Mouse (Mus musculus) erythroid progenitor cell, adult 5-6 weeks (primary cell): ENCODE data around the gene Zg16. TPM values are rescaled to one million over a fixed set of nuclear protein-coding genes. Genes with fewer than 3 reads are reported as not detected.
A peak's percentile ranks its signal among the peaks of the same experiment; 100 is the strongest.

Experiments
- ATAC-seq: replicated peaks from 2 replicates; pipeline ENCODE4 v1.8.0; 2016; ENCODE audit warnings: moderate number of reproducible peaks, mild to moderate bottlenecking, moderate TSS enrichment, inconsistent platforms; ENCODE audit not compliant: poor library complexity, low FRiP score, severe bottlenecking
- total RNA-seq, 2 experiments: library from RNA; stranded (forward) in 1 of 2; stranded (reverse) in 1 of 2; fragments of 150-400 nt in 1 of 2; fragments of 186-747, 209-891 nt in 1 of 2; gene quantifications; 2 replicates each; pipeline versions ENCODE4 v1.2.3 to v1.2.4; 2015 to 2017; ENCODE audit warnings: low replicate concordance in 2 of 2

The Zg16 gene
- total RNA-seq, 2 experiments from 2014 or later: 1.2 to 9.2 TPM

DNA sequence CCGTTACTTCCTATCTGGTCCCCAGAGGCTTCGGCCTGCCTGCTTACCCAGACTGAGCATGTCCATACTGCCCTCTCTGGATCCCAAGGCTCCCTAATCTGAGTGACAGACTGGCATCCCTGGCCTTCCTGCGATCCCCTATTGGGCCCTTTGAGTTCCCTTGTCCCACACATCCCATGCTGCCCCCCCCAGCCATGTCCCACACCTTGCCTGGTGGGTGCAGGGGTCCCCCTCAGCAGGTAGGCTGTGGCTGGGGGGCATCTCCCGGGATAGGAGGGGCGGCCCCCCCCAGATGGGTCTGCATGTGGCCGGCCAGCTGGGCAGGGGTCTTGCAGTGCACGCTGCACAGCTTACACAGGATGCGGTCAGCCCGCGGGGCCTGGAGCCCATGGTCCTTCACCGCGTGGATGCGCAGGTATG is 63.8 kb downstream of the Zg16 start:
- no peak for ATAC-seq

DNA sequence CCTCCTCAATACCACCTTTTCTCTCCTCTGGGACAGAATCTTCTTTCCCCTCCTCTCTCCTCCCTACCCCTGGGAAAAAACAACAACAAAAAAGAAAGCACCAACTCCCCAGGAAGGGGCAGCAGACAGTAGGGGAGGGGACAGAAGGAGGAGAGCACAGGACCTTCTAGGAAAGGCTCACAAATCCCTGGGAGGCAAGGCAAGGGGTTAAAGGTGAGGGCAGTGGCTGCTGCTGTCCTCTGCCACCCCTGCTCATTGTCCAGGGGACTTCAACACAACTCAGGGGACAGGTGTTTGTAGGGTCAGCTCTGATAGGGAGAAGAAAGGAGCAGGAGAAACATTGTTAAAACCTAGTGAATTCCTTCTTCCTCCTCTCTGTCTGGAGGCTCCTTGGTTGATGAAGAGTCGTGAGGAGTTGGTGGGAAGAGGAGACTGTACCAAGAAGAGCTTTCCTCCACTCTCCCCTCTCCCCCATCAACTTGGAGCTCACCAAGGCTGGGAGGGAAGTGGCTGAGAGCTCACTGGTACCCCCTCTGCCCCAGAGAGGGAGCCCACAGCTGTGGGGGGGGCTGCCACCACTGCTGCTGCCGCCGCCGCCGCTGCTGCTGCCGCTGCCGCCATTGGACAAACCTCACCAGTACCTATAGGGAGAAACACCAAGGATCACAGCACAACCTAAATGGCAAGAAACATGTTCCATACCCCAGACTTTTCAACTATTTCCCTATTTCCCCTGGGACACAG is 64.4 kb downstream of the Zg16 start:
- no peak for ATAC-seq

DNA sequence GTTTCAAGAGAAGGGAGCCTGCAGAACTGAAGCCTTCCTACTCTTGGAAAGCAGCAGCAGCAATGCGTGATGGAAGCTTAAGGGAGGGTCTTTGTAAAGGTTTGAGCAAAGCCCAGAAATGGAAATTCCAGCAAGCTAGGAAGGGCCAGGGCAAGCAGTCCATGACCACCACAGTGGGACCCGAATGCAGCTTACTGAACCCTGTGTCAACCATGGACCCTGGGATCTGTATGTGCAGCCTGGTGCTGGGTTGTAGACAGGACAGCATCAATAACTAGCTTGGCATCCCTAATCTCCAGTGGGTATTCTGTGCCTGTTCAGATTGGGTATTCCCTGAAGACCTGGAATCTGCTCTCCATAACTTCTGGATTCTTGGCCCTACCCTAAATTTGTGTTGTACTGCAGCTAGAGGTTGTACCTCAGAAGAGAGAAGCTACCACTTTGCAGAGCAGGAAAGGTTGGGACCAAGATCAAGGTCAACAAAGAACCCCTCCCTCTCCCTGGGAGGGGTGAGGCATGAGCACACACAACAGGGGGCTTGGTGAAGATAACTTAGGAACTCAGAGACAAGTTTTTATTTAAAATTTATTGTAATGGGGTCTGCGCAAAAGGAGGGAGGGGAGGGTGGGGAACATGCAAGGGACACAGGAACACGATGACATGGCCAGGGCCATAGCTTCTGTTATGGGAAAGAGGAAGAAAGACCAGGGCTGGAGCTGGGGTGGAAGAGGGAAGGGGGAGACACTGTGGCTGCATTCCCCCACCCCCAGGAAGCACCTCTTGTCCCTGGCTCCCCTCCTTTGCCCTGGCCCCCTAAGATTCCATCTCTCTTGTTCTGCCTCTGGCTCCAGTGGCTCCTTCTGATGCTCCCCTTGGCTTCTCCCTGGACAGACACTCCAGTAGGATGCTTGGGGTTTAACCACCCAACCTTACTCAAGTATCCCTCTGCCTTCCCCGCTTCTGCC is 65.3 kb downstream of the Zg16 start:
- ATAC-seq: no peak

DNA sequence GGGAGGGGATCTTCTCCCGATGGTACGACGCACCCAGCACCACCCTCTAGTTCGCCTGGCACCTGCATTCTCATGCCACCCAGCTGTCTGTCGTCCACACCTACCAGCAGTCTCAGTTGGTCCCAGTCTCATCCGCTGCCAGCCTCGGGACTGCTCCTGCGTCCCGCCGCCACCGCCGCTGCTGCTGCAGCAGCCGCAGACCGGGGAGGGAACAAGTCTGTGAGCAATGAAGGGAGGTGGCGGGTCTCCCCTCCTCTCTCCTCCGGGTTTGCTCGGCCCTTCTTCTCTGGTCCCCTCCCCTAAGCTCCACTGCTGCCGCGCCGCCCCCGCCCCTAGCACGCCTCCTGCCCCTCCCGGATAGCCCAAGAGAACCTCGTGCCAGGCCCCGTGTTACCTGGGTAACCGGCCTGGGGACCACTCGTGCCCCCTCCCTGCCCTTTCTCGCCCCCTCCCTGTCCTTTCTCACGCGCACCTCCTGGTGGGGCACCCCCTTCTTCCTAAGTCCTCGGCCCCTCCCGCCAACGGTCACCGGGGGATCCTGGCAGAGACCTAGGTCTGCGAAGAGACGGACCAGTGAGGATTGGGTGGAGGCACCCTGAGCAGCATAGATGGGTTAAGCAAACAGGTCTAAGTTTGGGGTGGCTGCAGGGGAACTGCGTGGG is 66.1 kb downstream of the Zg16 start, which contains the start of the genes Gm42742 and Prrt2:
Gene Gm42742 (minus strand): TSS at position 197 of the 662 bp plus-strand sequence.
Gene Prrt2 (minus strand): TSS at position 311 of the 662 bp plus-strand sequence.
- ATAC-seq: no peak

DNA sequence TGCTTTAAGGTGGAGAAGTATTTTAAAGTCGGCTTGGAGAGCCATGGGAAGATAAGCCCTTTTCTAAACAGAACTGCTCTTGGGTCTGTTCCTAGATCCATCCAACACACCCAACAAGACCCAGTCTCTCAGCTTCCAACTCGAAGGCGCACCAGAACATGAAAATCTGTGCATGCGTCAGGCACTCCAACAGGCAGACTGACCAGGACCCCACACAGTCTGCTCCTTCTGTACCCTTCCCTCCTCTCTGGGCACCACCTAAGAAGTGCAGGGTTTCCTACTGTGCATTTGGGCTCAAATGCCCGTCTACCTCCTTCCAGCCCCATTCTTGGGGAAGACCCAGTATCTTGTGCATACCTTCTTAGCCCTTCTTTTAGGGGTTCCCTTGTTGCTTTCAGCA is 66.6 kb downstream of the Zg16 start:
- ATAC-seq: no peak

DNA sequence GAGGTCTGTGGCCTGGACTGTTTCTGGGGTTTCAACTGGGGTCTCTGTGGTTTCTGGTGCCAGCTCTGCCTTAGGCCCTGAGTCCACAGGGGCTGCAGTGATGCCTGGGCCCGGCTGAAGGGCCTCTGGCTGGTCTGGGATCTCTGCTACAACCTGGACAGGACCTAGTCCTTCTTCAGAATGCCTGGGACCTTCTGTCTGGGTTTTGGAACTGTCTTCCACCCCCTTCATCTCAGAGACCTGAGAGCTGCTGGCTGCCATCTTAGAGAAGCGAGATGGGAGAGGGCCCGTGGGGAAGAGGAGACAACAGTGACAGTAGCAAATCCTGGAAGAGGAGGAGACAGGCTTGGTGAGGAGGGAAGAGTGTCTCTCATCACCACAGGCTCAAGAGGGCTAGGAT is 67.1 kb downstream of the Zg16 start:
- ATAC-seq: no peak

DNA sequence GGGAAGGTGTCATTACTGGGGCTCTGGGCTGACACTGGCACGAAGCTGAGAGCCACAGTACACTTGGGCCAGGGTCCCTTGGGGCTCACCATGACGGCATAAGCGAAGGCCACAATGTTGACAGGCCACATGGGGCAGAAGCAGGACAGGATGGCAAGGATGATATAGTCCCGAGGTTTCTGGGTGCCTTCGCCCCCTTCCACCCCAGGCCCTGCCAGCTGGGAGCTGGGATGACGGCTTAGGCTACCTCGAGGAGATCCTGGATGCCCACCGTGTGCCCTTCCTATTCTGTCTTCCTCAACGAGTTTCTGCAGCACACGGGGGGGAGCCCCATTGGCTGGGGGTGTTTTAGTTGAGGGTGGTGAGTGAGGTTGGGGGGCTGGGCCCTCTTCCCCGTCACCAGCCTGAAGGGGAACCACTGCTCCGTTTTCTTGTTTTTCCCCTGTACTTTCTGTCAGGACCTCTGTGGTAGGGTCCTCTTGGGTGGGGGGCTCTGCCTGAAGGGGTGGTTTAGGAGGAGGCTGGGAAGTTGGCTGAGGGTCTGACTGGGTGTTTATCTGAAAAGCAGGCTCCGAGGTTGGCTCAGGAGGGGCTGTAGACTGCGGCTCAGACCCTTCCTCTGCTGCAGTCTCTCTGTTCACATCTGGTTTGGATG is 67.7 kb downstream of the Zg16 start:
- no peak for ATAC-seq

DNA sequence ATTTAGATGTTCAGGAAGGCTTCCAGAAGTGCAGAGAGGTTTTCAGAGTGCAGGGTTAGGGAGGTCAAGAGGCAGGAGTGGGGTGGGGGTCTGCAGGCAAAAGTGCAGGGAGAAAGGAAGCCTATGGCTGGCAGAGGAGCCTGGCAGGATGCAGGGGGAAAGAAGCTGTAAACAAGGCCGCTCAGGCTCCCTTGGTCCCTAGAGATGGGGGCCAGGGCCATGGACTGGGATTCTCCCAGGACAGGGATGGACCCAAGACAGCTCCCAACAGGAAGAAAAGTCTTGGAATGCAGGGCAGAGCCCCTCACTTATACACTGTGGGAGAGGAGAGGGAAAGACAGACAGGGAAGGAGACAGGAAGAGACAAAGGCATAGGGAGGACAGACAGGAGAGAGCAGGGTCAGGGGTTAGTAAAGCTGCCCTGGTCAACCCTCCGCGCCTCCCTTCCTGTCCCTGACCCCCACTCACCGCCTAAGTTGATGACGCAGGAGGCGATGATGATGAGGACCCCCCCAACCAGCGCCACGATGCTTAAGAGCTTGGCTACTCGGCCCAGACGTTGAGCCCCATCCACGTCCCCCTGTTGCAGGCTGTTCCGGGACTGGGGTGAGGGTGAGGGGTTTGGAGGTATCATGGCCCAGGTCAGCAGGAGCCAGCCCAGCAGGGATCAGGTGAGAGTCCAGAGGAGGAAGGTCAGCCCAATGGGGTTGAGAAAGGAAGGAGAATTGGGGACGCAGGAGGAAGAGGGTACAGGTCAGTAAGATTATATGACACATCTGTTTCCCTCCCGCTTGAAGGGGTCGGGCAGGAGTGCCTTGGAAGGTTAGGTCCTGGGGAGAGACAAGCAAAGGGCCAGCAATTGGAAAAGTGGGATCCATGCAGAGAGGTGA is 68.5 kb downstream of the Zg16 start:
- ATAC-seq: no peak

DNA sequence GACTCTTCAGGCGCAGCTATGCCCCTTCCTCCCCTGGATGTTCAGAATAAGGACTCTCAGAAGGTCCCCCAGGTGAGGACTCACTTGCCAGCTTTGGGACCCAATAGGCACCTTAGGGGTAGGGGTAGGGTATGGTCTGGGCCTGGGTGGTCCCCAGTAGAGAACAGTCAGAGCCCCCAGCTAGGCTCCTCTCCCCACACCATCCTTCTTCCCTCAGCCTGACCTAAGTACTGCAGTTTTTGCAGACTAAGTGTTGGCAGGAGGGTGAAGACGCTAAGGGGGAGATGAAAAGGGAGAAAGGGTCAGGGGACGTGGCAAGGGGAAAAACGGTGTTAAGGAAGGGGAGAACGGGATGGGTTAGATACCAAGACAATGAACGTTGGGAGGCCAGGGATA is 69.2 kb downstream of the Zg16 start:
- ATAC-seq: no peak

DNA sequence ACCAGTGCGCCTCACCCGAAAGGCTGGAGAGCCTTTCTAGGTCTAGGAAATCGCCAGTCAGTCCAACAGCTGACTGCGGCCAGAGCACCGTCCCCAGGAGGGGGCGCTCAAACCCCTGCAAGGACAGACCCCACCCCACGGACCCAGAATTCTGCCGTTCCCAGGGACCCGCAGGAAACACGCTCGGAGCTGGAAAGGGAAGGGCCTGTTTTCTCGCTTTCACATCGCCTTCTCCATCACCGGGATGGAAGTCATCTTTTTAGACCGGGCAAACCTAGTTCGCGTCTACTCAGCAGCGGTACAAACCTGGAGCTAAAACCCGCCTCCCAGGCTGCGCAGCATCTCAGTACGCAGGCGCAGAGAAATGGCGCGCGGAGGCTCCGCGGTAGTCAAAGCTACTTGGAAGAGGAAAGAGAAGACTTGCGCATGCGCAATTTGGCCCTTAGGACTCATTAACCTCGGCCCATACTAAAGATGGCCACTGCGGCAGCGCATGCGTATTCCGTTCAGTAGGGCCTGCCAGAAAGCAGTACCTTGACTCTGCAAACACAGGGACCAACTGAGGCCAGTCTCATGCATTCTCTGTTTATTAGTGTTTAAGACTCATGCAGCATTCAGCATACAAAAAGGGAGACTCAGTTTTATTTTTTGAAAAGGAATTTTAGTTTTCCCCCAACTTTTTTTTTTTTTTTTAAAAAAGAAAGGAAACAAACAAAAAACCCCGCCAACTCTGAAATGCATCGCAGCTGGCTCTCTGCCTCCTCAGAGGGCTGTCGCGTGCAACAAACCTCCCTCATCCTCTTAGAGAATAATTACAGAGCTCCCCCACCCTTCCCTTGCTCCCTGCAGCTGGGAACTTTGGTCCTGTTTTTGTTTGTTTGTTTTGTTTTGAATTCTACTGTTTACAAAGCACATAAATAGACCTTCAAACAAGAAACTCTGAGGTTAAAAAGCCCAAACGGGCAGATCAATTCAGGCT is 69.9 kb downstream of the Zg16 start, which contains the start of gene Pagr1a:
Gene Pagr1a (minus strand): TSS at position 382 of the 979 bp plus-strand sequence.
- ATAC-seq: peak; percentile 75

DNA sequence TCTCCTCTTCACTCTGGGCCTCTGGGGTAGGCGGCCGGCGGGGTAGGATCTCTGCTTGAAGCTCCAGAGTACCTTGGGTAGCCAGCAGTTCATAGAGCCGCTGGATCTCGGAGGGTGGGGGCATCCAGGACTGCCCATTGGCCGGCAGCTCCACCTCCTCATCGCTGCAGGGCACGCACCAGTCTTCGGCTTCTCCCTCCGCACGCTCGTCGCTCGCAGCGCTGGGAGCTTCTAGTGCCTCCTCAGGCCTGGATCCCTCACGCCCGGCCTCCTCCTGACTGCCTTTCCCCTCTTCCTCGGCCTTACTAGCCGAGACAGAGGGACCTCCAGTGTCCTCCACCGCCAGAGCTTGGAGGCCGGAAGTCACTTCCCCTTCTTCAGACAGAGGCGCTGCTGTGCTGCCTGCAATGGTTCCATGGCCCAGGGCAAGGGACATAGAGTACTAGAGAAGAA is 70.6 kb downstream of the Zg16 start:
- peak; percentile 71 for ATAC-seq

DNA sequence TGATC is 70.8 kb downstream of the Zg16 start, which contains the start of gene Pagr1b:
Gene Pagr1b (minus strand): TSS at position 4 of the 5 bp plus-strand sequence.
- ATAC-seq: no peak

DNA sequence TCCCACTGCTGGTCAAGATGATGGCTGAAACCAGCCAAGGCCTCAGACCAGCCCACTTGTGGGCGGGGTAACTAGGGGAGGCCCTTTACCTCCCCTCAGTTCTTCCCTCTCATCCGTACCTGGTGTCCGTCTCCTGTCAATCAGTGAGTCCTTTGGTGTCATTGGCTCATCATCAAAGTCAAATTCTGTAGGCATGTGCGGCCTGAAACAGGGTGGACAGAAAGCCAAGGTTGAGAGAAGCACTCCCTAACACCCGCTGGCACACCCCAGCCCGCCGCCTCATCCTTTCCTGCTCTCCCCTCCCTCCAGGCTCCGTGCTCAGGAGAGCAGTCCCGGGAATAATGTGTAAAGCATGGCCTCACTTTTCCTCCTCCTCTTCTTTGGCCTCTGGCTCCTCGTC is 71.0 kb downstream of the Zg16 start:
- peak; percentile 16 for ATAC-seq

DNA sequence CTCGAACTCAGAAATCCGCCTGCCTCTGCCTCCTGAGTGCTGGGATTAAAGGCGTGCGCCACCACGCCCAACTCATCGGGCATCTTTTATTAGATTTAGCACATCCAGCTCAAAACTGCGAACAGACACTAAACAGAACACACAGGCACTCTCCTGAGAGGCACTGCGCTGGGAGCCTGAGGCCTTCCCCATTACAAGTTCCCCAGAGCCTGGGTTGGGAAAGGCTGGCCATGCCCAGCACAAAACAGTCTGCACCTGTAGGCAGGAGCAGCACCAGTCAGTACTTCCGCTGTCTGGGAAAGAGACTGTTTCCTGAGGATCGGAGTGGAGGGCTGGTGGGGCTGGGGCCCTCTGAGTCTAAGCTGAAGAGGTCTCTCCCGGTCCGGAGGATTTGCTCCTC is 72.1 kb downstream of the Zg16 start:
- ATAC-seq: no peak

DNA sequence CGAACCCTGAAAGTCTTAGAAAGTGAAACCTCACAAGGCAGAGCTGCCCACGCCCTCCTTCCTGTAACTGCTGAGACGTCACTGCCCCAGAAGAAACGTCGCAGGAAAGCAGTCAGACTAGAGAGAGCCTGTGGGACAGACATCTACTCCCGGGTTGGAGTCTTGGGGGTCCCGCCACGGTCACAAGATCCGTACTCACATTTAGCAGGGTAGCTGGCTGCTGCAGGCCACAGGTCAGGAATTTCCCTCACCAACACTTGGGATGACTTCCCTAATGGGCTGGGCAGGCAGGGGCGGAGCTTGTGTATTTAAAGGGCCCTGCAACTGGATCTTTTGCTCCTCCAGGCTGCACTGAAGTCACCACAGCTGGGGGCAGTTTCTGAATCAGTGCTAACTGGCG is 72.8 kb downstream of the Zg16 start, which contains the start of gene Mvp:
Gene Mvp (minus strand): TSS at position 302 of the 400 bp plus-strand sequence.
- ATAC-seq: 0 out of 2 replicates have a peak, but pooled peaks have one; percentile 21

DNA sequence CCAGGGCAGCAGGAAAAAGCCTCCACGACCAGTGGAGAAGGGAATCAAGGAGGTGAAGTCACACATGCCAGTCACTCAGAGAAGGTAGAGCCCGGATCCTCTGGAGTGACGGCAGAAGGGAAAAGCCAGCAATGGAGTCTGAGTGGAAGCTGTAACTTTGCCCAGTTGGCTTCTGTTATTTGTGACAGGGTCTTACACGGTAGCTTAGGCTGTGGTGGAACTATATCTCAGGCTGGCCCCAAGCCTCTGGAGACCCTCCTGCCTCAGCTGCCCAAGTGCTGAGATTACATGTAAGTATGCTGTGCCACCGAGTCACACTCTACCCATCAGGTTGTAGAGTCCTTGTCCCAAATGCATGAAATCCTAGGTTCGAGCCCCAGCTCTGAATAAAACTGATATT is 73.7 kb downstream of the Zg16 start:
- ATAC-seq: no peak

DNA sequence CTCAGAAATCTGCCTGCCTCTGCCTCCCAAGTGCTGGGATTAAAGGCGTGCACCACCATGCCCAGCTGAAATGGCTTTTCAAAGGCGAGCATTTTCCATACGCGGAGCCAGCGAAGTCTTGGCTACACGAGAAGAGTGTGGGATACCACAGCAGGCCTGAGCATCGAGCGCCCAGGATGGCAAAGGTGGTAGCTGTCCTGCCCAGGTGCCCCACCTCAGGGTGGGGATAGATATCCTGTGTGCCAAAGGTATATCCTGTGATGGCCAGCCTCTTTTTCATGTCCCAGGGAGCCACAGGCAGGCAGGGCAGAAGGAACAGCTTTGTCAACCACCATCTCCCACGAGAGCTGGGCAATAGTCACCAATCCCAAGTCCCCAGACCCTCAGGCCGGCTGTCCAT is 74.3 kb downstream of the Zg16 start:
- ATAC-seq: no peak

DNA sequence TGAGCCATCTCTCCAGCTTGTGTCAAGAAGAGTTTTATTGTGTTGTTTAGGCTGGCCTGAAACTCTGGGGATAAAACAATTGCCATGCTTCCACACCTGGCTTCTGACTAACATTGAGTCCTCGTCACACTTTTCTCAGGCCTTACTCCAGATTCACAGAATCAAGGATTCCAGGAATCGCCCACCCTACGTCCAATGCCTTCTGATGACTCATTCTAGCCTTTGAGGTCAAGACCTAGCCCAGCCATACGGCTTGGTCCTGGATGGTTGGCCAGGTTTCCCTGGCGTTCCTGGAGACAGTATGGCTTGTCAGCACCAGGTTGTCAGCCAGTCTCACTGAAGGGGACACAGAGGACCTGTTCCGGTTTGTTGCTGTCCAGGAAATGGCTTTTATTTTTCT is 74.8 kb downstream of the Zg16 start:
- no peak for ATAC-seq
